Mouse (Mus musculus): Measurements from ENCODE around the gene Prdx1. TPM values are rescaled to one million over a fixed set of nuclear protein-coding genes. Genes with fewer than 3 reads are reported as not detected.

The Prdx1 gene
- polyA plus RNA-seq, 1 experiment, result 74.0 TPM

DNA sequence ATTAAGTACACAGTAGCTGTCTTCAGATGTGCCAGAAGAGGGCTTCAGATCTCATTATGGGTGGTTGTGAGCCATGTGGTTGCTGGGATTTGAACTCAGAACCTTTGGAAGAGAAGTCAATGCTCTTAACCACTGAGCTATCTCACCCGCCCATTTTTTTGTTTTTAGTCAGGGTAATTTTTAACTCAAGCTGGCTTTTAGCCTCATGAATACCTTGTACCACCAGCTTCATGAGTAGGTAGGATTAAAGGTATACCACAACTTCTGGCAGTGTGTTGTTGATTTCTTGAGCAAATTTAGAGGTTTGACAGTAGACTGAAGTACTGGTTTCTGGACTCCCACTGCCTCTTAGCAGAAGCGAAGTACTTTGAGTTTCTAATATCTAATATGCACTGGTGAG is 6.8 kb downstream of the Prdx1 start:
- peaks cover 73% of the 10 kb centered on the region for H3K36me3 ChIP-seq (ENCODE audit: control insufficient read depth, insufficient read depth, low read length)
- WGBS, result 79% methylated on average over 2 of the region's 2 CpGs
- TF ChIP-seq CTCF (IDR thresholded peaks at IDR 0.05; ENCODE audit: extremely low read depth, insufficient read length, insufficient replicate concordance, low read depth, low read length) (no peak), POLR2A (IDR thresholded peaks at IDR 0.05; ENCODE audit: low read depth, low read length) (no peak)

DNA sequence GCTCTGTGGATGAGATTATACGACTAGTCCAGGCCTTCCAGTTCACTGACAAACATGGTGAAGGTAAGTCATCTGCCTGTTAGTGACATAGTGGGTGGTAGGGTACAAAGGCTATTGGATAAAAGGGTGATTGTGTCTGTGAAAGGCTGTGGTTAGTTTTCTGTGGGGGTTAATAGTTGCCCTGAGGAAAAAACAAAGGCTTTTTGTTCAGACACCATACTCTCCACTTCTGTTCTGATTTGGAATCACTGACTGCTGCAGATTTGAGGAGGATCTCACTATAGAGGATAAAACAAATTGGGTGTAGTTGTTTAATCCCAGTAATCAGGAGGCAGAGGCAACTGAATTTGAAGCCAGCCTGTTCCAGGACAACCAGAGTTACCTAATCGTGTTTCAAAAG is 8.4 kb downstream of the Prdx1 start:
- 60% methylated on average over 2 of the region's 2 CpGs for WGBS
- H3K27ac ChIP-seq (ENCODE audit: insufficient read depth, low read depth, low read length), result no peak overlapping the region
- no peak for TF ChIP-seq CTCF (IDR thresholded peaks at IDR 0.05; ENCODE audit: extremely low read depth, insufficient read length, insufficient replicate concordance, low read depth, low read length)
- no peak for TF ChIP-seq POLR2A (IDR thresholded peaks at IDR 0.05; ENCODE audit: low read depth, low read length)
- no peak overlapping the region for H3K4me3 ChIP-seq (ENCODE audit: low read depth, low read length)
- H3K36me3 ChIP-seq (ENCODE audit: control insufficient read depth, insufficient read depth, low read length), result peaks cover 79% of the 10 kb centered on the region
- H3K27me3 ChIP-seq (ENCODE audit: control insufficient read depth, insufficient read depth, low read length), result no peaks in the 10 kb centered on the region
- peaks cover 2% of the 10 kb centered on the region; the same call in 1 of the 2 replicates for H3K4me1 ChIP-seq (ENCODE audit: control insufficient read depth, insufficient read depth, insufficient read length, low read length)

More for the DNA sequence above, 6.8 kb downstream of the Prdx1 start:
- Histone ChIP-seq H3K4me3 (ENCODE audit: low read depth, low read length) (no peak overlapping the region), H3K27me3 (ENCODE audit: control insufficient read depth, insufficient read depth, low read length) (no peaks in the 10 kb centered on the region), H3K4me1 (ENCODE audit: control insufficient read depth, insufficient read depth, insufficient read length, low read length) (peaks cover 2% of the 10 kb centered on the region; the same call in 1 of the 2 replicates), H3K27ac (ENCODE audit: insufficient read depth, low read depth, low read length) (no peak overlapping the region)

DNA sequence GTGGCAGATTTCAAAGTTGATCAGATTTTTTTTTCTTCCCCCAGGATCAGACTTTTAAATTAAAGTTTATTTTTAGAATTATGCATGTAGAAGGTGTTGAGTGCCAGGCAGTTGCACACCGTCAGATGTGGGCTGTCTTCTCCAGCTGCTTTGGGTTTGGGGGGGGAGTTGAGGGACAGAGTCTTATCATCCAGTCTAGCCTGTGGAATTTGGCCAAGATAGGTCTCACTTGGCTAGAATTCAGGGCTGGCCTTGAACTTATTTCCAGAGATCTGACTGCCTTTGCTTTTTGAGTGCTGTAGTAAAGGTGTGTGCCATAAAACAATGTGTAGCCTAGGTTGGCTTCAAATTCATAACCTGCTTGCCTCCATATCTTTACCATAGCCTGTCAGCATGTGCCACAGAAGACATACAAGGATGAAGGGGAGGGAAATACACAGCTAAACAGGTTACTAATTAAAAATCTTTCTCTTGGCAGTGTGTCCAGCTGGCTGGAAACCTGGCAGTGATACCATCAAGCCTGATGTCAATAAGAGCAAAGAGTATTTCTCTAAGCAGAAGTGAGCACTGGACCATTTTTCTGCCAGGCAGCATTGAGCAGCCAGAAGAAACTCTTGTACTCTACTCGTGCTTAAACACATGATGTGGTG is 13.5 kb downstream of the Prdx1 start:
- TF ChIP-seq POLR2A (IDR thresholded peaks at IDR 0.05; ENCODE audit: low read depth, low read length) (no peak), CTCF (IDR thresholded peaks at IDR 0.05; ENCODE audit: extremely low read depth, insufficient read length, insufficient replicate concordance, low read depth, low read length) (no peak)
- WGBS, result 42% methylated on average over 2 of the region's 2 CpGs
- Histone ChIP-seq H3K27ac (ENCODE audit: insufficient read depth, low read depth, low read length) (no peak overlapping the region), H3K4me3 (ENCODE audit: low read depth, low read length) (no peak overlapping the region), H3K27me3 (ENCODE audit: control insufficient read depth, insufficient read depth, low read length) (no peaks in the 10 kb centered on the region), H3K4me1 (ENCODE audit: control insufficient read depth, insufficient read depth, insufficient read length, low read length) (no peaks in the 10 kb centered on the region), H3K36me3 (ENCODE audit: control insufficient read depth, insufficient read depth, low read length) (peaks cover 61% of the 10 kb centered on the region)

- TF ChIP-seq CTCF (IDR thresholded peaks at IDR 0.05; ENCODE audit: extremely low read depth, insufficient read length, insufficient replicate concordance, low read depth, low read length) (no peak), POLR2A (IDR thresholded peaks at IDR 0.05; ENCODE audit: low read depth, low read length) (no peak)
- 81% methylated on average over 1 of the region's 1 CpGs for WGBS
- H3K36me3 ChIP-seq (ENCODE audit: control insufficient read depth, insufficient read depth, low read length), result peaks cover 46% of the 10 kb centered on the region
- no peak overlapping the region for H3K27ac ChIP-seq (ENCODE audit: insufficient read depth, low read depth, low read length)
- no peak overlapping the region for H3K4me3 ChIP-seq (ENCODE audit: low read depth, low read length)
- no peaks in the 10 kb centered on the region for H3K4me1 ChIP-seq (ENCODE audit: control insufficient read depth, insufficient read depth, insufficient read length, low read length)
- no peaks in the 10 kb centered on the region for H3K27me3 ChIP-seq (ENCODE audit: control insufficient read depth, insufficient read depth, low read length)
These were observed 15.6 kb downstream of the Prdx1 start for GRCm38 (mm10) chr4:116700964-116701363.

DNA sequence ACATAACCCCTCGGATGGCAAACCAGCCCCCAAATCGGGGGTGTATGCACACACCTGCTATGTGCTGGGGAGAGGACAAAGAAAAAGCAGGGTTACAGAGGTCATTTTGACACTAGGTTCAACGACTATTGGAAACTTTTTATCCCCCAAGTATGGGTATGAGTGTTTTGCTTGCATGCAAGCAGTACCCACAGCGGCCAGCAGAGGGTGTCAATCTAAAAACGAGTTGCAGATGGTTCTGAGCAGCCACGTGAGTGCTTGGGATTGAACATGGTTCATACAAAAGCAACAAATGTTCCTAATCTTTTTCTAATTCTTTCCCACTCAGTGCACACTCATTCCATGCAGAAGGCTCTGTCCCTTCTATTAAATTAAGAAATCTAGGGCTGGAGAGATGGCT is 18.5 kb downstream of the Prdx1 start:
- peaks cover 22% of the 10 kb centered on the region for H3K36me3 ChIP-seq (ENCODE audit: control insufficient read depth, insufficient read depth, low read length)
- TF ChIP-seq POLR2A (IDR thresholded peaks at IDR 0.05; ENCODE audit: low read depth, low read length), result no peak
- TF ChIP-seq CTCF (IDR thresholded peaks at IDR 0.05; ENCODE audit: extremely low read depth, insufficient read length, insufficient replicate concordance, low read depth, low read length), result peak; percentile 71; the same call in 1 of the 2 replicates
- WGBS, result 27% methylated on average over 6 of the region's 6 CpGs

DNA sequence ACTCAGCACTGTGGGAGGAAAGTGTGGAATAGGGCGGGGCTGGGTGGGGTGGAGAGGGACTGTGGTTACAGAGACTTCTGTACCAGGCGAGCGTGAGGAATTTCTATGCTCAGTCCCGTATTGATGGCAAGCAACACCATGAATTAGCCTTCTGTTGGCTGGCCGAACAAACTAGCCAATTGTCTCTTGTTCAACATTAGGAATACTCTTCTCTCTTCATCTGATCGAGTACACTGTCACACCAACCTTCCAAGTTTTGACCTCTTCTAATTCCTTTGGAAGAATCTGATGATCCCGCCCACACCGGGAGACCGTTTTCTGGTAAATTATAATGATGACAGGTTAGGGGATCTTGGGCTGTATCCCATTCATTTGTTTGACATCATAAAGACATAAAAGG is 22.3 kb downstream of the Prdx1 start:
- Histone ChIP-seq H3K27ac (ENCODE audit: insufficient read depth, low read depth, low read length) (no peak overlapping the region), H3K4me1 (ENCODE audit: control insufficient read depth, insufficient read depth, insufficient read length, low read length) (no peaks in the 10 kb centered on the region; the same call in 1 of the 2 replicates), H3K36me3 (ENCODE audit: control insufficient read depth, insufficient read depth, low read length) (peaks cover 3% of the 10 kb centered on the region; the same call in 1 of the 2 replicates), H3K4me3 (ENCODE audit: low read depth, low read length) (peak overlapping the region; percentile 70), H3K27me3 (ENCODE audit: control insufficient read depth, insufficient read depth, low read length) (no peaks in the 10 kb centered on the region)
- WGBS, result 4% methylated on average over 9 of the region's 9 CpGs
- no peak for TF ChIP-seq POLR2A (IDR thresholded peaks at IDR 0.05; ENCODE audit: low read depth, low read length)
- no peak for TF ChIP-seq CTCF (IDR thresholded peaks at IDR 0.05; ENCODE audit: extremely low read depth, insufficient read length, insufficient replicate concordance, low read depth, low read length)

More for the DNA sequence above, 18.5 kb downstream of the Prdx1 start:
- Histone ChIP-seq H3K4me3 (ENCODE audit: low read depth, low read length) (no peak overlapping the region), H3K27ac (ENCODE audit: insufficient read depth, low read depth, low read length) (no peak overlapping the region), H3K4me1 (ENCODE audit: control insufficient read depth, insufficient read depth, insufficient read length, low read length) (no peaks in the 10 kb centered on the region), H3K27me3 (ENCODE audit: control insufficient read depth, insufficient read depth, low read length) (no peaks in the 10 kb centered on the region)

- Histone ChIP-seq H3K27me3 (ENCODE audit: control insufficient read depth, insufficient read depth, low read length) (no peaks in the 10 kb centered on the region), H3K4me3 (ENCODE audit: low read depth, low read length) (peak within 1 kb of the TSS; percentile 70), H3K4me1 (ENCODE audit: control insufficient read depth, insufficient read depth, insufficient read length, low read length) (no peaks in the 10 kb centered on the region; the same call in 1 of the 2 replicates), H3K27ac (ENCODE audit: insufficient read depth, low read depth, low read length) (no peak within 1 kb of the TSS), H3K36me3 (ENCODE audit: control insufficient read depth, insufficient read depth, low read length) (peaks cover 3% of the 10 kb centered on the region; the same call in 1 of the 2 replicates)
- WGBS, result 1% methylated on average over 29 of the region's 29 CpGs
- TF ChIP-seq CTCF (IDR thresholded peaks at IDR 0.05; ENCODE audit: extremely low read depth, insufficient read length, insufficient replicate concordance, low read depth, low read length), result no peak
- TF ChIP-seq POLR2A (IDR thresholded peaks at IDR 0.05; ENCODE audit: low read depth, low read length), result no peak; the same call in 1 of the 2 replicates
These were observed 22.9 kb downstream of the Prdx1 start, which contains the start of the genes Mmachc and Ccdc163 for GRCm38 (mm10) chr4:116708201-116708764. TSS of gene Mmachc (minus strand) at chr4:116708406. TSS of gene Ccdc163 (plus strand) at chr4:116708509.

All from small intestine, adult 2 months (tissue).